Mouse (Mus musculus): ENCODE data around the gene Ankfn1.

- TF ChIP-seq CTCF (IDR thresholded peaks at IDR 0.05; ENCODE audit: low read depth, low read length), result no peak
- TF ChIP-seq POLR2A (IDR thresholded peaks at IDR 0.05; ENCODE audit: borderline replicate concordance, low read depth, low read length), result no peak
Observed at GRCm38 (mm10) chr11:89716351-89716750, 61.1 kb downstream of the Ankfn1 start.

All from bone marrow macrophage, adult 2 months (primary cell).